Mouse (Mus musculus): ENCODE measurements at regions not wholly inside any gene's neighbourhood (a gene's known extent, or its start where the extent isn't known, plus 50 kb on each side); places are given as distances from the start of the nearest gene placed in this dataset.

DNA sequence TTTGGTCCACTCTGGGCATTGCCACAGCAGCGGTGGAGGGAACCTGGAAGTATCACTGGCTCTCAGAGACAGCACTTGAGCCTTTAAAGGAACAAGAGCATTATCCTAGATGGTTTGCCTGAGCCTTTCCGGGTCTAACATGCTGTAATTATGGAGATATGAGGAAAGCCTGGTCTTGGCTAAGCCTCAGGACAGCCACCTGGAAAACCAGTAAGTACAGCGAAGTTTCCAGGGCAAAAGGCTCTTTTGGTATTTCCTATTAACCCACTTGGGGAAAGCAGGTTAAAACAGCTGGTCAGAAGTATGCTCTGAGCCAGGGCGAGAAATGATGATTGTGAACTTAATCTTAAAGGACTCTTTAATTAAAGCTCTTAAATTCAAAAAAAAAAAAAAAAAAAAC is 777.5 kb downstream of the Slc4a3 start:
- Histone ChIP-seq H3K9ac (replicated peaks; ENCODE audit: low read length, poor library complexity, severe bottlenecking) (no peak overlapping the region), H3K9me3 (ENCODE audit: low read length) (no peaks in the 10 kb centered on the region), H3K4me2 (ENCODE audit: low read depth, low read length, poor library complexity, severe bottlenecking) (no peak overlapping the region), H3K27ac (ENCODE audit: low read depth, low read length) (no peak overlapping the region), H3K27me3 (ENCODE audit: insufficient read depth, low read length) (no peaks in the 10 kb centered on the region), H3K4me1 (ENCODE audit: insufficient read depth, low read length) (no peaks in the 10 kb centered on the region), H3K36me3 (ENCODE audit: insufficient read depth, low read length) (no peaks in the 10 kb centered on the region), H3K4me3 (ENCODE audit: low read depth, low read length) (no peak overlapping the region)
- WGBS = 86% methylated on average over 4 of the region's 4 CpGs
- ATAC-seq (ENCODE audit: low FRiP score) (no peak), DNase-seq (ENCODE audit: low spot score) (no peak)
- TF ChIP-seq CTCF (IDR thresholded peaks at IDR 0.05) = no peak

DNA sequence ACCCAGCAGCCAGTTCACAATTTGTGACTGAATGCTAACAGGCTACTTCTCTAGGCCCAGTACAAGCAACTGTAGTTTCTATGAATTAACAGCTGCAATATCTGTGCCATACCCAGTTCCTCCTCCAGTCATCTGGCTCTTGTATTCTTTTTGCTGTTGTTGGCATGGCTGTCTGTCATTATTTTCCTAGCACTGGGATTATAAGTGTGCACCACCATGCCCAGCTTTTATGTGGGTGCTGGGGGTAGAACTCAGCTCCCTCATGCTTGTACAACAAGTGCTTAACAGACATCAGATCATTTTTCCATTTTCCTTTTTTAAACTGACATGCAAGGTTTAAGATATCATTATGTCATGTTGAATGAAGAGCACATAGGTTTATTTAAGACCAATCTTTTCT is 789.9 kb downstream of the Slc4a3 start:
- ATAC-seq (ENCODE audit: low FRiP score) (no peak), DNase-seq (ENCODE audit: low spot score) (no peak)
- Histone ChIP-seq H3K4me2 (ENCODE audit: low read depth, low read length, poor library complexity, severe bottlenecking) (no peak overlapping the region), H3K4me3 (ENCODE audit: low read depth, low read length) (no peak overlapping the region), H3K9me3 (ENCODE audit: low read length) (no peaks in the 10 kb centered on the region), H3K9ac (replicated peaks; ENCODE audit: low read length, poor library complexity, severe bottlenecking) (no peak overlapping the region), H3K36me3 (ENCODE audit: insufficient read depth, low read length) (no peaks in the 10 kb centered on the region), H3K27ac (ENCODE audit: low read depth, low read length) (no peak overlapping the region), H3K4me1 (ENCODE audit: insufficient read depth, low read length) (no peaks in the 10 kb centered on the region), H3K27me3 (ENCODE audit: insufficient read depth, low read length) (no peaks in the 10 kb centered on the region)
- TF ChIP-seq CTCF (IDR thresholded peaks at IDR 0.05) = no peak

DNA sequence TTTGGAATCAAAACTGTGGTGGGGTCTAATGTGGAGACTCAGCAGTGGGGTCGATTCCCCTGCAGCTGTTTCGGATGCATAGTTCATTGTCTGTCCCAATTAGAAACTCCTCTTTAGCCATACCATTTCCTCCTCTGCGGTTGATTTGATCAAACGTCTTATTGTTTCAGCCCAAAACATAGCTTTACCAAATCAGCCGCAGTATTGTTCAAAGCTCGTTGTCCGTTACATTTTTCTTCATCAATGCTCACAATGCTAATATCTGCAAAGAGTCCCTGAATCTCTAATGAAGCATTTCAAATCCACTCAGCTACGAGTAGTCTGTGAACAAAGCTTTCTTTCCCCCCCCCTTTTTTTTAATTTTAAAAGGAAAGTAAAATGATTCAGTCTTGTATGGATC is 816.0 kb downstream of the Slc4a3 start:
- 63% methylated on average over 8 of the region's 8 CpGs for WGBS
- Histone ChIP-seq H3K27me3 (ENCODE audit: insufficient read depth, low read length) (no peaks in the 10 kb centered on the region), H3K4me1 (ENCODE audit: insufficient read depth, low read length) (no peaks in the 10 kb centered on the region), H3K27ac (ENCODE audit: low read depth, low read length) (no peak overlapping the region), H3K4me2 (ENCODE audit: low read depth, low read length, poor library complexity, severe bottlenecking) (no peak overlapping the region), H3K9ac (replicated peaks; ENCODE audit: low read length, poor library complexity, severe bottlenecking) (no peak overlapping the region), H3K36me3 (ENCODE audit: insufficient read depth, low read length) (no peaks in the 10 kb centered on the region), H3K4me3 (ENCODE audit: low read depth, low read length) (no peak overlapping the region), H3K9me3 (ENCODE audit: low read length) (no peaks in the 10 kb centered on the region)
- ATAC-seq (ENCODE audit: low FRiP score) (no peak), DNase-seq (ENCODE audit: low spot score) (no peak)
- TF ChIP-seq CTCF (IDR thresholded peaks at IDR 0.05) = no peak

DNA sequence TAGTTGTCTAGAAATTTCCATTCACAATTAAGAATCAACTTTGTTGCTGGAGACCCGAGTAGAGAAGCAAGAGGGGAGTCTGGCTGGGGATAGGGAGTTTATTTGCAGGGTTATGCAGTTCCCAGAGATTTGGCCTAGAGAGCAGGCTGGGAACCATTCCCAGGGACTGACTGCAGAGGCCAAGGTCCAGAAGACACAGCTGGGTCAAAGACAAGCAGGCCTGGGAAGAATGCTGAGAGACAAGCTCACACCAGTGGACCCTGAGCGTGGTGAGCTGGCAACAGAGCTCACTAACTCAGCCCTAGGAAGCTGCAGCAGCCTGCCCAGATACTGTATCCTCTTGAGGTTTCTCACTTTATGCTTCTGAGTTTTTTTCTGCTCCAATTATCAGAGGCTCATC is 827.9 kb downstream of the Slc4a3 start:
- WGBS = 75% methylated on average over 2 of the region's 2 CpGs
- no peak overlapping the region for H3K9ac ChIP-seq (replicated peaks; ENCODE audit: low read length, poor library complexity, severe bottlenecking)

DNA sequence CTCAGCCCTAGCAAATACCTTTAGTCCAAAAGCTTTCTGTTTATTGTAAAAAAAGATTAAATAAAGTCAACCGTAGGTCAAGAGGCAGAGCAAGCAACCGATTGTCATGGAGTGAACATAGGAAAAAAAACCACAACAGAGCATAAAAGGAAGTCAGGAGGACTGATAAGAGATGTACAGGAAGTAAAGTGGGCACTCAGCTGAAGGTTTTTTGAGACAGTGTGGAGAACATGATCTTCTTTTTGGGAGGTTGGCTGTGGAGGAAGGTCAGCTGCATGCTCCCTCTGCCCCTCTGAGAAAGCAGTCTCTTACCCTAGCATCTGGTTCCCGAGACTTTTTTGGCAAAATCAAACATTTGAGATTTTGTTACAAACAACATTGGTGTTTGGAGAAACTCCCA is 832.1 kb downstream of the Slc4a3 start:
- H3K27ac ChIP-seq (ENCODE audit: low read depth, low read length) = no peak overlapping the region
- no peaks in the 10 kb centered on the region for H3K4me1 ChIP-seq (ENCODE audit: insufficient read depth, low read length)
- H3K36me3 ChIP-seq (ENCODE audit: insufficient read depth, low read length) = no peaks in the 10 kb centered on the region
- H3K9me3 ChIP-seq (ENCODE audit: low read length) = no peaks in the 10 kb centered on the region
- no peak overlapping the region for H3K4me3 ChIP-seq (ENCODE audit: low read depth, low read length)
- ATAC-seq (ENCODE audit: low FRiP score) (no peak), DNase-seq (ENCODE audit: low spot score) (no peak)
- no peak overlapping the region for H3K4me2 ChIP-seq (ENCODE audit: low read depth, low read length, poor library complexity, severe bottlenecking)
- TF ChIP-seq CTCF (IDR thresholded peaks at IDR 0.05) = no peak
- 85% methylated on average over 3 of the region's 3 CpGs for WGBS
- H3K9ac ChIP-seq (replicated peaks; ENCODE audit: low read length, poor library complexity, severe bottlenecking) = no peak overlapping the region
- no peaks in the 10 kb centered on the region for H3K27me3 ChIP-seq (ENCODE audit: insufficient read depth, low read length)

More for the DNA sequence above, 827.9 kb downstream of the Slc4a3 start:
- no peaks in the 10 kb centered on the region for H3K4me1 ChIP-seq (ENCODE audit: insufficient read depth, low read length)
- ATAC-seq (ENCODE audit: low FRiP score) = no peak
- DNase-seq (ENCODE audit: low spot score) = no peak
- H3K4me2 ChIP-seq (ENCODE audit: low read depth, low read length, poor library complexity, severe bottlenecking) = no peak overlapping the region
- no peaks in the 10 kb centered on the region for H3K36me3 ChIP-seq (ENCODE audit: insufficient read depth, low read length)
- no peak overlapping the region for H3K4me3 ChIP-seq (ENCODE audit: low read depth, low read length)
- H3K27ac ChIP-seq (ENCODE audit: low read depth, low read length) = no peak overlapping the region
- no peaks in the 10 kb centered on the region for H3K27me3 ChIP-seq (ENCODE audit: insufficient read depth, low read length)
- no peaks in the 10 kb centered on the region for H3K9me3 ChIP-seq (ENCODE audit: low read length)
- no peak for TF ChIP-seq CTCF (IDR thresholded peaks at IDR 0.05)

DNA sequence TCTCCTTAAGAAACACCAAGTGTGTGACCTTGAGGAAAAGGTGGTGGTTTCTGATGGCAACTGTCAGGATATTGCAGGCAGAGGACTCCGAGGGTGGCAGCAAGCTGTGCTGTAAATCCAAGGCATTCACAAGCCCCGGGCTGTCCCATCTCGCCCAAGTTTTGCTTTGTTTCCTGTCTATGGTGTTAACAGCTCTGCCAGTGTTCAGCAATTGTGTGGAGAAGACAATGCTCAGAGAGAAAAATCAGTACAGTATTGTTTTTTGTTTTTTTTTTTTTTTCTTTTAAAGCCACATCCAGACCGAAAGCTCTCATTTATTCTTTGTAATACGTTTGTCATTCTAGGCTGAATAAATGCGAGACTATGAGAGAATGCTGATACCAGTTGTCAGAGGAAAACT is 846.5 kb downstream of the Slc4a3 start:
- Histone ChIP-seq H3K4me3 (ENCODE audit: low read depth, low read length) (no peak overlapping the region), H3K27me3 (ENCODE audit: insufficient read depth, low read length) (no peaks in the 10 kb centered on the region), H3K9me3 (ENCODE audit: low read length) (no peaks in the 10 kb centered on the region), H3K4me1 (ENCODE audit: insufficient read depth, low read length) (no peaks in the 10 kb centered on the region), H3K27ac (ENCODE audit: low read depth, low read length) (no peak overlapping the region), H3K36me3 (ENCODE audit: insufficient read depth, low read length) (no peaks in the 10 kb centered on the region), H3K4me2 (ENCODE audit: low read depth, low read length, poor library complexity, severe bottlenecking) (no peak overlapping the region), H3K9ac (replicated peaks; ENCODE audit: low read length, poor library complexity, severe bottlenecking) (no peak overlapping the region)
- no peak for TF ChIP-seq CTCF (IDR thresholded peaks at IDR 0.05)
- WGBS = 29% methylated on average over 6 of the region's 6 CpGs
- no peak for ATAC-seq (ENCODE audit: low FRiP score)
- DNase-seq (ENCODE audit: low spot score) = no peak

DNA sequence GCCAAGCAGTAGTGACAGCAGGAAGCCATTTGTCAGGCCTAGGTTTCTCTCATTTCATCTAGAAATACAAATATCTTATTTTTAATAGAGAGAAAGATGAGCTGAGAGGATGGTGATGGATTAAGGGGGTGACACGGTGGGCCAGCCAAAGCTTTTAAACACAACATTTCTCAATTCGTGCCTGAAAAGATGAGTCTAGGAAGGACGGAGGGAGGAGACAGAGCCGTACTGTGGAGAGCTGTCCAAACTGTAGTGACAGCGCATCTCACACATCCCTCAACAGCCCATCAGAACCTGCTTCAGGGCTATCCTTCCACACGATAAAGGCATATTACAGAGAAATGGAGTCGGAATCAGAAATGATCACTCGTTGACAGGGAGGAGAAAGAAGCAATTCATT is 848.0 kb downstream of the Slc4a3 start:
- ATAC-seq (ENCODE audit: low FRiP score) = no peak
- TF ChIP-seq CTCF (IDR thresholded peaks at IDR 0.05) = no peak

More for the DNA sequence above, 848.0 kb downstream of the Slc4a3 start:
- Histone ChIP-seq H3K9ac (replicated peaks; ENCODE audit: low read length, poor library complexity, severe bottlenecking) (no peak overlapping the region), H3K27me3 (ENCODE audit: insufficient read depth, low read length) (no peaks in the 10 kb centered on the region), H3K36me3 (ENCODE audit: insufficient read depth, low read length) (no peaks in the 10 kb centered on the region), H3K4me2 (ENCODE audit: low read depth, low read length, poor library complexity, severe bottlenecking) (no peak overlapping the region), H3K4me3 (ENCODE audit: low read depth, low read length) (no peak overlapping the region), H3K9me3 (ENCODE audit: low read length) (no peaks in the 10 kb centered on the region), H3K27ac (ENCODE audit: low read depth, low read length) (no peak overlapping the region), H3K4me1 (ENCODE audit: insufficient read depth, low read length) (no peaks in the 10 kb centered on the region)
- no peak for DNase-seq (ENCODE audit: low spot score)
- 83% methylated on average over 8 of the region's 8 CpGs for WGBS

Measured in midbrain, postnatal 0 days (tissue).